Mouse (Mus musculus) kidney, adult 2 months (tissue): ENCODE measurements around the gene Rab6a.

Source experiments
- CTCF ChIP-seq: fragments of 200-500 bp; conservative IDR thresholded peaks from 2 replicates; pipeline ENCODE4 v1.5.1; 2011; ENCODE audit warnings: low read depth, mild to moderate bottlenecking, control low read depth, low read length, moderate library complexity, mixed read lengths; ENCODE audit not compliant: insufficient read depth, insufficient read length
- POLR2A ChIP-seq: fragments of 200-500 bp; IDR thresholded peaks from one replicate; pipeline ENCODE4 v1.6.1; 2011; ENCODE audit warnings: low read depth, low read length, control low read depth

GRCm38 (mm10) chr7:100678948-100679880 lies 72.0 kb downstream of the Rab6a start:
- no peak for TF ChIP-seq CTCF
- TF ChIP-seq POLR2A, result no peak
